Mouse (Mus musculus) liver, postnatal 0 days (tissue): ENCODE results near the gene Kif7.

ENCODE experiments used
- CTCF ChIP-seq: sonication (generic); IDR thresholded peaks from 2 replicates; pipeline ENCODE4 v1.5.1; 2016; ENCODE audit warnings: antibody characterized with exemption, low read depth
- EP300 ChIP-seq: IDR thresholded peaks from 2 replicates; pipeline ENCODE4 v1.6.1; 2016; ENCODE audit warnings: antibody characterized with exemption, low read depth, mild to moderate bottlenecking

DNA sequence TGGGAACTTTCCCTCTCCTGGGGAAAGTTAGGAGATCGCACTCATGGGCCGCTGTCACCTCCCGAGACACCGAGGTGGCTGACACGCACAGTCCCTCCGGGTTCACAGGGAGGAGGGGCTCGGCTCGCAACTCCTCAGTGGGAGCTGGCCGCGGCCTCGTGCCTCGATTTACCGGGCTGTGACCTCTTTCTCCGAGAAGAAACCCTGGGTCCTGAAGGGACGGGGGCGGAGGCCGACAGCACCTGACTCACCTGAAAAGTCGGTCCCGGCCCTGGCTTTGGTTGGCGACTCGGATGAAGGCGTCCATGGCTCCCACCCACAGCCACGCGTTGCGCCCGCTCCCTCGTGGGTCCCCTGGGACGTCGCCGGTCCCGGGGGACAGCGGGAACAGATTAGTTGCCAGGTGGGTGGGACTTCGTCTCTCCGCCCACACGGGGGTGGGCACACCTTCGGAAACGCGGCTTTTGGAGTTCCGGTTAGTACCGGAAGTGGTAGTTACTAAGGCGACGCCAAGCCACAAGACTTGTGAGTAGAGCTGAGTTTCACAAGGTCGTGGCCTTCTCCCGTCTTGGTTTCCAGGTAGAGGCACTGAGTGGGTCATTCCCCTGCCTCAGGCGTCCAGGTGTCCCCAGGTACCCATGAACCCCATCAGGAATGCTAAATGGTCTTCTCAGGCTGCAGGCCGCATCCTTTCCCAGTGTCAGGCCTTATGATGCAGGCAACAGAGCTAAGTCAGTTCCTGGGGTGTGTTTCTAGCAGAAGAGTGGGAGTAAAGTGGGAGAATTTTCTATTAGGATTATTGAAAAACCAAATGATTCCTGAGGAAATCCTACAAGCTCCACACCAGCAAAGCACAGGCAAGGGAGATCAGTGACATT lies 27.4 kb upstream of the Kif7 start, which contains the start of the genes Pex11a and Wdr93:
- TF ChIP-seq CTCF (no peak), EP300 (no peak)
